Mouse (Mus musculus) heart, embryonic 13.5 days (tissue): Measurements from ENCODE around the gene D630003M21Rik. TPM values are rescaled to one million over a fixed set of nuclear protein-coding genes. Genes with fewer than 3 reads are reported as not detected.

ENCODE experiments used
- ATAC-seq: fragments of 200-750 bp; cut with Nextera tagmentation; 2 replicates; pipeline ENCODE4 v1.8.0; 2017; ENCODE audit warnings: moderate TSS enrichment; ENCODE audit not compliant: insufficient number of reproducible peaks, low FRiP score, low TSS enrichment; ENCODE audit errors: extremely low read depth
- H3K27ac ChIP-seq: fragments of 300-500 bp; sonication (generic); replicated peaks from 2 replicates; pipeline ENCODE4 v1.5.1; 2015; ENCODE audit warnings: moderate library complexity, mild to moderate bottlenecking, inconsistent platforms
- H3K27me3 ChIP-seq: fragments of 300-500 bp; sonication (generic); replicated peaks from 2 replicates; pipeline ENCODE4 v1.6.1; 2015; ENCODE audit warnings: mild to moderate bottlenecking, inconsistent platforms
- H3K36me3 ChIP-seq: fragments of 300-500 bp; sonication (generic); 2 replicates; pipeline ENCODE4 v1.6.1; 2015; ENCODE audit warnings: mild to moderate bottlenecking, inconsistent platforms
- H3K4me1 ChIP-seq: fragments of 300-500 bp; sonication (generic); 2 replicates; pipeline ENCODE4 v1.6.1; 2015; ENCODE audit warnings: inconsistent platforms
- H3K4me2 ChIP-seq: fragments of 300-500 bp; sonication (generic); 2 replicates; pipeline ENCODE4 v1.6.1; 2015; ENCODE audit warnings: inconsistent platforms, mild to moderate bottlenecking, moderate library complexity
- H3K4me3 ChIP-seq: fragments of 300-500 bp; sonication (generic); 2 replicates; pipeline ENCODE4 v1.5.1; 2015; ENCODE audit warnings: moderate library complexity, mild to moderate bottlenecking, inconsistent platforms
- H3K9ac ChIP-seq: fragments of 300-500 bp; sonication (generic); 2 replicates; pipeline ENCODE4 v1.6.1; 2015; ENCODE audit warnings: inconsistent platforms, mild to moderate bottlenecking, moderate library complexity
- H3K9me3 ChIP-seq: fragments of 300-500 bp; sonication (generic); 2 replicates; pipeline ENCODE4 v1.6.1; 2016; ENCODE audit warnings: inconsistent platforms
- WGBS: fragments of 180-500 bp; shearing (Covaris S2); methylation state at CpG from one replicate; pipeline ENCODE4 v1.1.7; 2015; ENCODE audit warnings: mixed read lengths; 5-methylcytosine and 5-hydroxymethylcytosine counted together
- polyA plus RNA-seq: library from polyadenylated mRNA; unstranded; fragments of >200 nt; fragmentation: Nextera tagmentation; extraction: Ambion mirVana; gene quantifications from 2 replicates; pipeline ENCODE4 v1.2.1, GENCODE M21; 2015

The D630003M21Rik gene
- polyA plus RNA-seq, 1 experiment from 2014 or later, result 2.7 TPM

DNA sequence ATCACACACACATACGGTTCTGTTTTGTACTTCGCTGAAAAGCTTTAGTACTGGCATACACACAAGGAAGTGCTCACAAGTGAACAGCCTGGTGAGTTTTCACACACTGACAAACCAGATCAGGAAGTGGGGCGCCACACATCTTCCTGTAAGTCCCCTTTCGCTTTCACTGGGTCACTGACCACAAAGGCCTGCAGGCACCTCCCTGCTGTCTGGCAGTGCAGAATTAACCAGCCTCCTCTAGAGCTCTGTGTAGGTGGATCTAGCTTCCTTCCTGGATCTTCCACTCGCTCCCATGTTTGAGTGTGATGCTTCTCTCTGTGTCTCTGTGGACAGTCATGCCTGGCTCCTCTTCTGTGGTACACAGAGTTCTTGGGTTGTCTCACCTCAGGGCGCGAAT lies 62.4 kb downstream of the D630003M21Rik start:
- peaks cover 41% of the 10 kb centered on the region for H3K4me1 ChIP-seq
- no peak overlapping the region for H3K9ac ChIP-seq
- no peaks in the 10 kb centered on the region for H3K27me3 ChIP-seq
- H3K4me2 ChIP-seq, result no peak overlapping the region
- peak overlapping the region; percentile 85 for H3K27ac ChIP-seq
- H3K9me3 ChIP-seq, result no peaks in the 10 kb centered on the region
- WGBS, result 71% methylated on average over 7 of the region's 7 CpGs
- H3K36me3 ChIP-seq, result no peaks in the 10 kb centered on the region
- no peak overlapping the region for H3K4me3 ChIP-seq
- ATAC-seq, result no peak

- no peak overlapping the region for H3K27ac ChIP-seq
- H3K27me3 ChIP-seq, result no peaks in the 10 kb centered on the region
- 77% methylated on average over 4 of the region's 4 CpGs for WGBS
- H3K9ac ChIP-seq, result no peak overlapping the region
- no peaks in the 10 kb centered on the region for H3K36me3 ChIP-seq
- no peaks in the 10 kb centered on the region for H3K9me3 ChIP-seq
- no peak overlapping the region for H3K4me2 ChIP-seq
- peaks cover 45% of the 10 kb centered on the region for H3K4me1 ChIP-seq
- no peak for ATAC-seq
- no peak overlapping the region for H3K4me3 ChIP-seq
Observed at GRCm38 (mm10) chr2:158165776-158166175, 63.2 kb downstream of the D630003M21Rik start.

DNA sequence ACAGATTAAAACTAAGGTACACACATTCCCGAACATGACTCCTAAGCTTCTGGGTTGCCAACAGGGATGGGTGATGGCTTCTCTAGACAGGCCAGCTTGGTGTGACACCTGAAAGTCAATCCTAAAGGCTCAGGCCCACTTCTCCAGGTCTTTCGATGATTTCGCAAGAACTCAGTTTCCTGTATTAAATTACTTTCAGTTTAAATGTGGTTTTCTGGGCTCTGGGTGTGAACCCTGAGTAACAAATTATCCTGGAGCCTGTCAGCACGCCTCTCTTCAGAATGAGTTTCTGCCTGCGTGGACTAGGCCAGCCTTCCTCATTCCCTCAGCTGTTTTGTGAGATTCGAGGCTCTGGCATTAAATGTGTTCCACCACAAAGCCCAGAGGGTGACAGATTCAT lies 66.0 kb downstream of the D630003M21Rik start:
- Histone ChIP-seq H3K4me1 (peaks cover 39% of the 10 kb centered on the region), H3K9ac (no peak overlapping the region), H3K27ac (no peak overlapping the region), H3K4me2 (no peak overlapping the region), H3K36me3 (no peaks in the 10 kb centered on the region), H3K4me3 (no peak overlapping the region), H3K27me3 (no peaks in the 10 kb centered on the region), H3K9me3 (0 out of 2 replicates have a peak, but pooled peaks cover 4% of the 10 kb centered on the region)
- ATAC-seq, result no peak
- 67% methylated on average over 6 of the region's 6 CpGs for WGBS

GRCm38 (mm10) chr2:158161761-158162160 lies 67.3 kb downstream of the D630003M21Rik start:
- 74% methylated on average over 6 of the region's 6 CpGs for WGBS
- H3K27ac ChIP-seq, result no peak overlapping the region
- H3K4me1 ChIP-seq, result peaks cover 27% of the 10 kb centered on the region
- H3K4me2 ChIP-seq, result no peak overlapping the region
- no peaks in the 10 kb centered on the region for H3K36me3 ChIP-seq
- ATAC-seq, result no peak
- H3K9me3 ChIP-seq, result 0 out of 2 replicates have a peak, but pooled peaks cover 4% of the 10 kb centered on the region
- no peaks in the 10 kb centered on the region for H3K27me3 ChIP-seq
- H3K9ac ChIP-seq, result no peak overlapping the region
- H3K4me3 ChIP-seq, result no peak overlapping the region

DNA sequence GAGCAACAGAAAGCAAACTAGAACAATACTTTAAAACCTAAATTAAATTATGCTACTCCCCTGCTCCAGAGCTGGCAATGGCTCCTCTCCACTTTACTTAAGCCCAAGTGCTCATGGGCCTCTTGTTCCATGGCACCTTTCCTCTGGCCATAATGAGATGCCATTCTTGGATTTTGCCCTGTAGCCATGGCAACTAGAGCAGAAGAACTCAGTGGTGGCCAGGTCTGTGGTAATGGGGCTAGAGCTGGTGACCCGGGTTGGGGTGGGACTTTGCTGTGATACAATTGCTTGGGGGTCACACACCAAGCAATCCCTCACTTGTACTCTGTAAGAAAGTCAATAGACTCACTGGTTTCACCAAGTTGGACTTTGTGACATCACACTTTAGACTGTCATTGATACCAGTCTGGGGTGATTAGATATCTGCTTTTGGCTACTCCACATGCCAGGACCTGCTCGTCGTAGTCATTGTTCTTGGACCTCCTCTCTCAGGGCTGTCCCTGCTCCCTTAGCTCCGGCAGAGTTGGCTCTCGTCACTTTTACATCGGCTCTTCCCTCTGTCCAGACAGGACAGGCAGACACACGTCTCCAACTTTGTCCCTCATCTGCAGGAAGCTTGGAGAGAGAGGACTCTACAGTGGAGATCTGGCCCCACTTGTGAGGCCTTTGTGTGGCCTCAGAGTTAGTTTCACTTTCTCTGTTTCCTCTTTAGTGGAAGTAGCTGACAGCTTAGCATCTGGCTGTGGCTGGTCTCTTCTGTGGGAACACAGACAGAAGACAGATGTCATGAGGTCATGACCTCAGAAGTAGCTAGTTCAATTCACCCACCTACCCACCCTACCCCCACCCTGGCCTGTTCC lies 69.4 kb downstream of the D630003M21Rik start:
- H3K36me3 ChIP-seq, result no peaks in the 10 kb centered on the region
- peak overlapping the region; percentile 83 for H3K27ac ChIP-seq
- ATAC-seq, result 0 out of 2 replicates have a peak, but pooled peaks have one; percentile 16
- peak overlapping the region; percentile 22 for H3K4me3 ChIP-seq
- peak overlapping the region; percentile 67 for H3K4me2 ChIP-seq
- H3K4me1 ChIP-seq, result peaks cover 23% of the 10 kb centered on the region
- WGBS, result 19% methylated on average over 7 of the region's 7 CpGs
- peak overlapping the region; percentile 76 for H3K9ac ChIP-seq
- 0 out of 2 replicates have a peak, but pooled peaks cover 4% of the 10 kb centered on the region for H3K9me3 ChIP-seq
- H3K27me3 ChIP-seq, result no peaks in the 10 kb centered on the region

GRCm38 (mm10) chr2:158157654-158158053 lies 71.4 kb downstream of the D630003M21Rik start:
- Histone ChIP-seq H3K4me2 (no peak overlapping the region), H3K9me3 (0 out of 2 replicates have a peak, but pooled peaks cover 4% of the 10 kb centered on the region), H3K36me3 (no peaks in the 10 kb centered on the region), H3K4me3 (no peak overlapping the region), H3K9ac (no peak overlapping the region), H3K27ac (no peak overlapping the region), H3K4me1 (peaks cover 40% of the 10 kb centered on the region), H3K27me3 (no peaks in the 10 kb centered on the region)
- ATAC-seq, result no peak
- 70% methylated on average over 8 of the region's 8 CpGs for WGBS

GRCm38 (mm10) chr2:158156487-158156886 lies 72.5 kb downstream of the D630003M21Rik start:
- no peak for ATAC-seq
- Histone ChIP-seq H3K9me3 (0 out of 2 replicates have a peak, but pooled peaks cover 4% of the 10 kb centered on the region), H3K4me1 (peaks cover 42% of the 10 kb centered on the region), H3K9ac (no peak overlapping the region), H3K27ac (no peak overlapping the region), H3K4me2 (no peak overlapping the region), H3K4me3 (no peak overlapping the region), H3K27me3 (no peaks in the 10 kb centered on the region), H3K36me3 (no peaks in the 10 kb centered on the region)
- WGBS, result 85% methylated on average over 9 of the region's 9 CpGs

DNA sequence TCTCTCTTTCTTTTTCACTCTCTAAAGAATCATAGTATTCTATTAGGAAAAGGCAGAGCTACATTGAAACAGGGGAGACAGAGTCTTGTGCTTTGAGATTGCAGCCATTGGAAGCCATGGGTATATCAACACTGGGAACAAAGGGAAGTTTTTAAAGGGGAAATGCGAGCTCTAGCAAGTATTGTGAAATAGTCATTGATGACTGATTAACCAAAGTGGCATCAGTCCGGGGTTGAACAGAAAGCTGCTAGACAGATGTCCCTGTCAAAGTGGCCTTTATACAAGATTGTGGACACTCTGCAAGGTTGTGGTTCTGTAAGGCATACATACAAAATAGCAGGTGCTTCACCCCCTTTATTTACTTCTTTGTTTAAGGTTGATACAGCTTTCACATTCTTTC lies 73.4 kb downstream of the D630003M21Rik start:
- Histone ChIP-seq H3K9me3 (peaks cover 11% of the 10 kb centered on the region), H3K4me2 (no peak overlapping the region), H3K36me3 (no peaks in the 10 kb centered on the region), H3K4me3 (no peak overlapping the region), H3K4me1 (peaks cover 39% of the 10 kb centered on the region), H3K27ac (no peak overlapping the region), H3K9ac (no peak overlapping the region), H3K27me3 (no peaks in the 10 kb centered on the region)
- no peak for ATAC-seq
- 82% methylated on average over 2 of the region's 2 CpGs for WGBS

DNA sequence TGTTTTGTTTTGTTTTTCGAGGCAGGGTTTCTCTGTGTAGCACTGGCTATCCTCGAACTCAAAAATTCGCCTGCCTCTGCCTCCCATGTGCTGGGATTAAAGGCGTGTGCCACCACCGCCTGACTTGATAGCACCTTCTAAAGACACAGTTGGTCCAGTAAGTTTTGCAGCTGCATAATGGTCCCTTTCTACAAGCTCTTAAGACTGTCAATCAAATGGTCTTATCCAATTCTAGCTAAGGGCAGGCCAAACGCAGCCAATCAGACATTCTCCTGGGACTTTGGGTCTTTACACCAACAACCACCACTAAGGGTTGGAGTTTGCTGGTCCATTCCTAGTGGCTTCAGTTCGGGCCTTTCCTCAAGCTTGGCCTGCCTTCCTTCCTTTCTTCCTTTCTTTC lies 73.9 kb downstream of the D630003M21Rik start:
- 80% methylated on average over 7 of the region's 7 CpGs for WGBS
- H3K36me3 ChIP-seq, result no peaks in the 10 kb centered on the region

GRCm38 (mm10) chr2:158154641-158155040 lies 74.4 kb downstream of the D630003M21Rik start:
- H3K36me3 ChIP-seq, result no peaks in the 10 kb centered on the region
- ATAC-seq, result no peak
- peaks cover 11% of the 10 kb centered on the region for H3K9me3 ChIP-seq
- H3K4me1 ChIP-seq, result peaks cover 30% of the 10 kb centered on the region
- no peaks in the 10 kb centered on the region for H3K27me3 ChIP-seq
- no peak overlapping the region for H3K9ac ChIP-seq
- no peak overlapping the region for H3K4me3 ChIP-seq
- 73% methylated on average over 8 of the region's 8 CpGs for WGBS
- H3K27ac ChIP-seq, result no peak overlapping the region
- H3K4me2 ChIP-seq, result peak overlapping the region; percentile 86; the same call in 1 of the 2 replicates

More for the DNA sequence above, 73.9 kb downstream of the D630003M21Rik start:
- no peak overlapping the region for H3K4me3 ChIP-seq
- no peak overlapping the region for H3K27ac ChIP-seq
- ATAC-seq, result no peak
- no peak overlapping the region for H3K4me2 ChIP-seq
- no peaks in the 10 kb centered on the region for H3K27me3 ChIP-seq
- H3K4me1 ChIP-seq, result peaks cover 34% of the 10 kb centered on the region
- peaks cover 11% of the 10 kb centered on the region for H3K9me3 ChIP-seq
- no peak overlapping the region for H3K9ac ChIP-seq

DNA sequence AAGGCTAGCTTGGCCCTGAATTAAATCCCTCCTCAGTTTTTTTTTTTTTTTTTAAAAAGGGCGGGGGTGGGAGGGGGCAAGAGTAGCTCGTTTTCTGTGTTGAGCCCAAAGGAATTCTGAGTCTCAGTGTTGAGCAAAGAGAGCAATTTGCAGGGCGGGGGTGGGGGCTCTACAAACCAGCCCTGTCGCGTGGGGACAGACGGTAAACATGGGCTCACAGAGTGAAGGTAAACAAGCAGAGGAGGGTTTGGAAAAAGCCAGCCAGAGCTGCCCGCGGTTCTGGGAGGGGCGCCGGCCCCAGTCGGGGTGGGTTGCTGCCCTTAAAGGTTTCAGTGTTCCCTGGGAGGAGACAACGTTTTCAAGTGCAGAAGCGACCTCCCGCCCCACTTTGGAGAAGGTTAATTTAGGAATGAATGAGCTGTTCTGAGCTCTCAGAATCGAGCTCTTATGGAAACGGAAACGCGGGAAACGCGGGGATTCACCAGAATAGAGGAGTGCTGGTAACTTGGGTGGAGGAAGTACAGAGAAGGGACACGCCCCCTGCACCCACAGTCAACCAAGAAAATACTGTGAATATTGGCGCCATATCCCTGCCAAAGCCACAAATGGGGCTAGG lies 75.2 kb downstream of the D630003M21Rik start:
- no peak; the same call in 1 of the 2 replicates for ATAC-seq
- 1% methylated on average over 22 of the region's 22 CpGs for WGBS
- Histone ChIP-seq H3K36me3 (no peaks in the 10 kb centered on the region), H3K4me3 (peak overlapping the region; percentile 57), H3K27ac (peak overlapping the region; percentile 65), H3K4me2 (peak overlapping the region; percentile 86), H3K9me3 (peaks cover 8% of the 10 kb centered on the region), H3K4me1 (peaks cover 25% of the 10 kb centered on the region), H3K9ac (peak overlapping the region; percentile 84), H3K27me3 (no peaks in the 10 kb centered on the region)
